Mouse (Mus musculus): ENCODE data around the gene Gigyf1. TPM values are rescaled to one million over a fixed set of nuclear protein-coding genes. Genes with fewer than 3 reads are reported as not detected.

Gene Gigyf1
- polyA plus RNA-seq, 1 experiment from 2014 or later = 9.0 TPM

GRCm38 (mm10) chr5:137553898-137554297 is 35.5 kb downstream of the Gigyf1 start:
- H3K4me1 ChIP-seq (ENCODE audit: control insufficient read depth, insufficient read depth, low read length) = peaks cover 6% of the 10 kb centered on the region; the same call in 1 of the 2 replicates
- 0 out of 2 replicates have a peak overlapping the region, but pooled peaks have one; percentile 48 for H3K4me2 ChIP-seq (ENCODE audit: low read depth, low read length)
- H3K9ac ChIP-seq (ENCODE audit: low read length) = no peak overlapping the region
- peaks cover 7% of the 10 kb centered on the region for H3K27me3 ChIP-seq (ENCODE audit: control insufficient read depth, insufficient read depth, low read length)
- no peaks in the 10 kb centered on the region for H3K9me3 ChIP-seq (replicated peaks; ENCODE audit: control insufficient read depth, low read length)
- 48% methylated on average over 11 of the region's 11 CpGs for WGBS
- peak overlapping the region; percentile 32; the same call in 1 of the 2 replicates for H3K4me3 ChIP-seq (replicated peaks; ENCODE audit: low read length)
- H3K36me3 ChIP-seq (ENCODE audit: control insufficient read depth, insufficient read depth, low read length) = no peaks in the 10 kb centered on the region
- no peak overlapping the region for H3K27ac ChIP-seq (ENCODE audit: low read length)
- ATAC-seq (ENCODE audit: insufficient read depth, low FRiP score) = peak; percentile 21; the same call in 1 of the 2 replicates

GRCm38 (mm10) chr5:137561556-137561955 is 43.2 kb downstream of the Gigyf1 start:
- 62% methylated on average over 6 of the region's 6 CpGs for WGBS
- H3K4me3 ChIP-seq (replicated peaks; ENCODE audit: low read length) = no peak overlapping the region
- H3K27me3 ChIP-seq (ENCODE audit: control insufficient read depth, insufficient read depth, low read length) = no peaks in the 10 kb centered on the region
- no peak overlapping the region for H3K27ac ChIP-seq (ENCODE audit: low read length)
- ATAC-seq (ENCODE audit: insufficient read depth, low FRiP score) = no peak
- H3K4me1 ChIP-seq (ENCODE audit: control insufficient read depth, insufficient read depth, low read length) = no peaks in the 10 kb centered on the region
- H3K9ac ChIP-seq (ENCODE audit: low read length) = no peak overlapping the region
- H3K4me2 ChIP-seq (ENCODE audit: low read depth, low read length) = no peak overlapping the region
- H3K36me3 ChIP-seq (ENCODE audit: control insufficient read depth, insufficient read depth, low read length) = no peaks in the 10 kb centered on the region
- no peaks in the 10 kb centered on the region for H3K9me3 ChIP-seq (replicated peaks; ENCODE audit: control insufficient read depth, low read length)

GRCm38 (mm10) chr5:137562965-137563364 is 44.6 kb downstream of the Gigyf1 start:
- H3K27me3 ChIP-seq (ENCODE audit: control insufficient read depth, insufficient read depth, low read length) = no peaks in the 10 kb centered on the region
- H3K4me3 ChIP-seq (replicated peaks; ENCODE audit: low read length) = no peak overlapping the region
- H3K36me3 ChIP-seq (ENCODE audit: control insufficient read depth, insufficient read depth, low read length) = no peaks in the 10 kb centered on the region
- WGBS = 58% methylated on average over 10 of the region's 10 CpGs
- H3K4me1 ChIP-seq (ENCODE audit: control insufficient read depth, insufficient read depth, low read length) = no peaks in the 10 kb centered on the region
- no peak overlapping the region for H3K9ac ChIP-seq (ENCODE audit: low read length)
- H3K4me2 ChIP-seq (ENCODE audit: low read depth, low read length) = no peak overlapping the region
- no peaks in the 10 kb centered on the region for H3K9me3 ChIP-seq (replicated peaks; ENCODE audit: control insufficient read depth, low read length)
- ATAC-seq (ENCODE audit: insufficient read depth, low FRiP score) = no peak
- H3K27ac ChIP-seq (ENCODE audit: low read length) = no peak overlapping the region

GRCm38 (mm10) chr5:137565744-137566143 is 47.4 kb downstream of the Gigyf1 start:
- H3K9me3 ChIP-seq (replicated peaks; ENCODE audit: control insufficient read depth, low read length) = no peaks in the 10 kb centered on the region
- peaks cover 4% of the 10 kb centered on the region; the same call in 1 of the 2 replicates for H3K4me1 ChIP-seq (ENCODE audit: control insufficient read depth, insufficient read depth, low read length)
- no peak overlapping the region for H3K4me3 ChIP-seq (replicated peaks; ENCODE audit: low read length)
- no peak overlapping the region for H3K27ac ChIP-seq (ENCODE audit: low read length)
- no peak overlapping the region for H3K4me2 ChIP-seq (ENCODE audit: low read depth, low read length)
- no peak for ATAC-seq (ENCODE audit: insufficient read depth, low FRiP score)
- 63% methylated on average over 6 of the region's 6 CpGs for WGBS
- H3K36me3 ChIP-seq (ENCODE audit: control insufficient read depth, insufficient read depth, low read length) = no peaks in the 10 kb centered on the region
- no peaks in the 10 kb centered on the region for H3K27me3 ChIP-seq (ENCODE audit: control insufficient read depth, insufficient read depth, low read length)
- no peak overlapping the region for H3K9ac ChIP-seq (ENCODE audit: low read length)

GRCm38 (mm10) chr5:137566416-137566815 is 48.1 kb downstream of the Gigyf1 start:
- H3K27ac ChIP-seq (ENCODE audit: low read length) = no peak overlapping the region
- no peak for ATAC-seq (ENCODE audit: insufficient read depth, low FRiP score)

GRCm38 (mm10) chr5:137568223-137568798 is 50.0 kb downstream of the Gigyf1 start:
- Histone ChIP-seq H3K4me3 (replicated peaks; ENCODE audit: low read length) (no peak overlapping the region), H3K27ac (ENCODE audit: low read length) (no peak overlapping the region), H3K36me3 (ENCODE audit: control insufficient read depth, insufficient read depth, low read length) (no peaks in the 10 kb centered on the region), H3K4me1 (ENCODE audit: control insufficient read depth, insufficient read depth, low read length) (peaks cover 4% of the 10 kb centered on the region; the same call in 1 of the 2 replicates), H3K9me3 (replicated peaks; ENCODE audit: control insufficient read depth, low read length) (no peaks in the 10 kb centered on the region), H3K4me2 (ENCODE audit: low read depth, low read length) (no peak overlapping the region), H3K27me3 (ENCODE audit: control insufficient read depth, insufficient read depth, low read length) (no peaks in the 10 kb centered on the region), H3K9ac (ENCODE audit: low read length) (no peak overlapping the region)
- ATAC-seq (ENCODE audit: insufficient read depth, low FRiP score) = no peak
- WGBS = 78% methylated on average over 8 of the region's 8 CpGs

More at GRCm38 (mm10) chr5:137566416-137566815, 48.1 kb downstream of the Gigyf1 start:
- Histone ChIP-seq H3K27me3 (ENCODE audit: control insufficient read depth, insufficient read depth, low read length) (no peaks in the 10 kb centered on the region), H3K9me3 (replicated peaks; ENCODE audit: control insufficient read depth, low read length) (no peaks in the 10 kb centered on the region), H3K4me2 (ENCODE audit: low read depth, low read length) (no peak overlapping the region), H3K4me1 (ENCODE audit: control insufficient read depth, insufficient read depth, low read length) (peaks cover 4% of the 10 kb centered on the region; the same call in 1 of the 2 replicates), H3K4me3 (replicated peaks; ENCODE audit: low read length) (no peak overlapping the region), H3K9ac (ENCODE audit: low read length) (no peak overlapping the region), H3K36me3 (ENCODE audit: control insufficient read depth, insufficient read depth, low read length) (no peaks in the 10 kb centered on the region)
- 95% methylated on average over 5 of the region's 5 CpGs for WGBS

GRCm38 (mm10) chr5:137569031-137569430 is 50.7 kb downstream of the Gigyf1 start:
- Histone ChIP-seq H3K9me3 (replicated peaks; ENCODE audit: control insufficient read depth, low read length) (no peaks in the 10 kb centered on the region), H3K27me3 (ENCODE audit: control insufficient read depth, insufficient read depth, low read length) (no peaks in the 10 kb centered on the region), H3K4me1 (ENCODE audit: control insufficient read depth, insufficient read depth, low read length) (peaks cover 4% of the 10 kb centered on the region; the same call in 1 of the 2 replicates), H3K4me2 (ENCODE audit: low read depth, low read length) (no peak overlapping the region), H3K36me3 (ENCODE audit: control insufficient read depth, insufficient read depth, low read length) (no peaks in the 10 kb centered on the region), H3K27ac (ENCODE audit: low read length) (no peak overlapping the region), H3K9ac (ENCODE audit: low read length) (no peak overlapping the region), H3K4me3 (replicated peaks; ENCODE audit: low read length) (no peak overlapping the region)
- ATAC-seq (ENCODE audit: insufficient read depth, low FRiP score) = no peak
- WGBS = 71% methylated on average over 12 of the region's 12 CpGs

- no peak within 1 kb of the TSS for H3K9ac ChIP-seq (ENCODE audit: low read length)
- H3K27ac ChIP-seq (ENCODE audit: low read length) = no peak within 1 kb of the TSS
- H3K4me3 ChIP-seq (replicated peaks; ENCODE audit: low read length) = no peak within 1 kb of the TSS
- H3K4me1 ChIP-seq (ENCODE audit: control insufficient read depth, insufficient read depth, low read length) = peaks cover 4% of the 10 kb centered on the region; the same call in 1 of the 2 replicates
- 24% methylated on average over 9 of the region's 9 CpGs for WGBS
- no peaks in the 10 kb centered on the region for H3K36me3 ChIP-seq (ENCODE audit: control insufficient read depth, insufficient read depth, low read length)
- ATAC-seq (ENCODE audit: insufficient read depth, low FRiP score) = peak; percentile 86
- no peak within 1 kb of the TSS for H3K4me2 ChIP-seq (ENCODE audit: low read depth, low read length)
- no peaks in the 10 kb centered on the region for H3K9me3 ChIP-seq (replicated peaks; ENCODE audit: control insufficient read depth, low read length)
- no peaks in the 10 kb centered on the region for H3K27me3 ChIP-seq (ENCODE audit: control insufficient read depth, insufficient read depth, low read length)
These were observed 51.3 kb downstream of the Gigyf1 start, which contains the start of gene Tfr2 for GRCm38 (mm10) chr5:137569665-137570064. TSS of gene Tfr2 (plus strand) at chr5:137569840.

- Histone ChIP-seq H3K36me3 (ENCODE audit: control insufficient read depth, insufficient read depth, low read length) (no peaks in the 10 kb centered on the region), H3K9me3 (replicated peaks; ENCODE audit: control insufficient read depth, low read length) (no peaks in the 10 kb centered on the region), H3K9ac (ENCODE audit: low read length) (no peak overlapping the region), H3K4me1 (ENCODE audit: control insufficient read depth, insufficient read depth, low read length) (peaks cover 4% of the 10 kb centered on the region; the same call in 1 of the 2 replicates), H3K4me3 (replicated peaks; ENCODE audit: low read length) (no peak overlapping the region), H3K4me2 (ENCODE audit: low read depth, low read length) (no peak overlapping the region), H3K27me3 (ENCODE audit: control insufficient read depth, insufficient read depth, low read length) (no peaks in the 10 kb centered on the region), H3K27ac (ENCODE audit: low read length) (no peak overlapping the region)
- 46% methylated on average over 7 of the region's 7 CpGs for WGBS
- no peak for ATAC-seq (ENCODE audit: insufficient read depth, low FRiP score)
These were observed 51.8 kb downstream of the Gigyf1 start for GRCm38 (mm10) chr5:137570181-137570580.
